Mouse (Mus musculus) lung, embryonic 14.5 days (tissue): ENCODE data around the gene Dapp1. TPM values are rescaled to one million over a fixed set of nuclear protein-coding genes. Genes with fewer than 3 reads are reported as not detected.

Experiments
- ATAC-seq: fragments of 200-750 bp; cut with Nextera tagmentation; 2 replicates; pipeline ENCODE4 v1.8.0; 2017; ENCODE audit warnings: mild to moderate bottlenecking, moderate TSS enrichment, moderate library complexity; ENCODE audit not compliant: insufficient read depth
- DNase-seq: peaks from one replicate; pipeline ENCODE4 v3.0.0-alpha.2; 2015
- H3K27ac ChIP-seq: fragments of 300-500 bp; sonication (generic); 2 replicates; pipeline ENCODE4 v1.5.1; 2014; ENCODE audit warnings: low read depth, mild to moderate bottlenecking, moderate library complexity
- H3K27me3 ChIP-seq: fragments of 300-500 bp; sonication (generic); 2 replicates; pipeline ENCODE4 v1.6.1; 2014; ENCODE audit warnings: low read length, control low read depth; ENCODE audit not compliant: insufficient read depth
- H3K36me3 ChIP-seq: fragments of 300-500 bp; sonication (generic); 2 replicates; pipeline ENCODE4 v1.6.1; 2014; ENCODE audit warnings: control low read depth; ENCODE audit not compliant: insufficient read depth
- H3K4me1 ChIP-seq: fragments of 300-500 bp; sonication (generic); 2 replicates; pipeline ENCODE4 v1.6.1; 2014; ENCODE audit warnings: antibody characterized with exemption, control low read depth; ENCODE audit not compliant: insufficient read depth
- H3K4me2 ChIP-seq: fragments of 300-500 bp; sonication (generic); 2 replicates; pipeline ENCODE4 v1.6.1; 2014; ENCODE audit warnings: mild to moderate bottlenecking
- H3K4me3 ChIP-seq: fragments of 300-500 bp; sonication (generic); 2 replicates; pipeline ENCODE4 v1.5.1; 2014; ENCODE audit warnings: low read depth, low read length
- H3K9ac ChIP-seq: fragments of 300-500 bp; sonication (generic); 2 replicates; pipeline ENCODE4 v1.6.1; 2014
- H3K9me3 ChIP-seq: fragments of 300-500 bp; sonication (generic); 2 replicates; pipeline ENCODE4 v1.6.1; 2016; ENCODE audit warnings: low read depth, low read length, control low read depth
- CTCF ChIP-seq: IDR thresholded peaks from 2 replicates; pipeline ENCODE4 v1.5.1; 2016; ENCODE audit warnings: antibody characterized with exemption, low read depth
- WGBS: fragments of 180-500 bp; shearing (Covaris S2); extraction: QIAGEN DNeasy Blood & Tissue Kit; methylation state at CpG from one replicate; pipeline ENCODE4 v1.1.7; 2014; 5-methylcytosine and 5-hydroxymethylcytosine counted together
- polyA plus RNA-seq: library from polyadenylated mRNA; unstranded; fragments of >200 nt; fragmentation: Nextera tagmentation; extraction: Ambion mirVana; gene quantifications from 2 replicates; pipeline ENCODE4 v1.2.1, GENCODE M21; 2014

Gene Dapp1
- polyA plus RNA-seq, 1 experiment from 2014 or later, result 8.0 TPM

DNA sequence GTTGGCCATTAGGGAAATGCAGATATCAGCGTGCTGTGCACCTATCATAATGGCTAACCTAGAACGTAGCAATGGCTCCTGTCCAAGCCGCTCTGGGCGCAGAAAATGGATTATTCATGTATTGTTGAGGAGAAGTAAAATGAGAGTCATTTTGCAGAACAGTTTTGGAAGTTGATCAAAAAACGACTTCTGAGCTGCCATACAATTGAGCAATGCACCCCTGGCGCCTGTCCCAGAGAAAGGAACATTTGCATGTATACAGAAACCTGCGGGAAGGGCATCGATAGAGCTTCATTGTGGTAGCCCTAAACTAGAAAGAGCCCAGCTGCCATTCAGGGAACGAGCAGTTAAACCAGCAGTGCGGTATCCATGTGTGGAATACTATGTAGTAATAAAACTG lies 81.2 kb downstream of the Dapp1 start:
- no peak overlapping the region for H3K4me3 ChIP-seq
- no peaks in the 10 kb centered on the region for H3K27me3 ChIP-seq
- 64% methylated on average over 10 of the region's 10 CpGs for WGBS
- DNase-seq (peak; percentile 71), ATAC-seq (no peak)
- H3K4me1 ChIP-seq, result no peaks in the 10 kb centered on the region
- H3K36me3 ChIP-seq, result peaks cover 30% of the 10 kb centered on the region
- H3K9me3 ChIP-seq, result no peaks in the 10 kb centered on the region
- no peak overlapping the region for H3K27ac ChIP-seq
- no peak overlapping the region for H3K4me2 ChIP-seq
- TF ChIP-seq CTCF, result no peak
- no peak overlapping the region for H3K9ac ChIP-seq

DNA sequence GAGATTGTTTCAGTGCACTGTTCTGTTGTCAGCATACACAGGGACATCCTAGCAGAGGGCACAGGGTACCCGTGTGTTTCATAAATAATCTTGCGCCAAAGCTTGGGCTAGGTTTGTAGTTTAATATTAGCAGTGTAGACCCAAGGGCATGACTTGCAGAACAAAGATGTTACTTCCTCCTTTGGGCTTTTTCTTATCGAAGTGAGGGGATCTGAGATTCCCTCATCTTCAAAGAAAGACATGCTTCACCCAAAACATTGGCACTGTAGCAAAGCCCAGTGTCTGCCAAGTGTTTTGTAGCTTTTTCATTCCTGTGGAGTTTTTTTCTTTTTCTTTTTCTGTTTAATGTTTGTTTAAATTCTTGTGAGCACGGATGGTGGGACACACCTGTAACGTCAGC lies 83.7 kb downstream of the Dapp1 start:
- H3K27ac ChIP-seq, result no peak overlapping the region
- H3K27me3 ChIP-seq, result no peaks in the 10 kb centered on the region
- DNase-seq (no peak), ATAC-seq (no peak)
- H3K4me1 ChIP-seq, result no peaks in the 10 kb centered on the region
- no peak for TF ChIP-seq CTCF
- H3K36me3 ChIP-seq, result peaks cover 38% of the 10 kb centered on the region
- no peak overlapping the region for H3K9ac ChIP-seq
- 85% methylated on average over 5 of the region's 5 CpGs for WGBS
- no peak overlapping the region for H3K4me2 ChIP-seq
- no peak overlapping the region for H3K4me3 ChIP-seq
- H3K9me3 ChIP-seq, result no peaks in the 10 kb centered on the region

DNA sequence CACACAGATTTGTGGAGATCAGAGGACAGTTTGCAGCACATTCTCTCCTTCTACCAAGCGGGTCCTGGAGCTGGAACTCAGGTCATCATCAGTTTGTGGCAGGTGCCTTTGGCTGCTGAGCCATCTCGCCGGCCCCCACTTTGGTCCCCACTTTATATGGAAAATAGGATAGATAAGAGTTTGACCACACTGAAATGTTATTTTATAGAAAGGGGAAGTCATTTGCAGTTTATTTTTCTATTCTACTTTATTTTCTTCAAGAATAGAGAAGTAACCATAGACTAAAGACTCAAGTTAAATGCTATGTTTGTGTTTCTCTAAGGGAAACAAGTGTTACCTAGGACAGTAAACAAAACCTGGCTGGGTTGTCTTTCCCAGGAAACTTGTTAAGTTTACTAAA lies 84.5 kb downstream of the Dapp1 start:
- no peaks in the 10 kb centered on the region for H3K27me3 ChIP-seq
- H3K4me1 ChIP-seq, result no peaks in the 10 kb centered on the region
- no peak overlapping the region for H3K4me3 ChIP-seq
- no peak overlapping the region for H3K9ac ChIP-seq
- no peak overlapping the region for H3K27ac ChIP-seq
- WGBS, result 91% methylated on average over 3 of the region's 3 CpGs
- H3K36me3 ChIP-seq, result peaks cover 32% of the 10 kb centered on the region
- ATAC-seq, result no peak
- no peaks in the 10 kb centered on the region for H3K9me3 ChIP-seq
- TF ChIP-seq CTCF, result no peak
- H3K4me2 ChIP-seq, result no peak overlapping the region
- no peak for DNase-seq

DNA sequence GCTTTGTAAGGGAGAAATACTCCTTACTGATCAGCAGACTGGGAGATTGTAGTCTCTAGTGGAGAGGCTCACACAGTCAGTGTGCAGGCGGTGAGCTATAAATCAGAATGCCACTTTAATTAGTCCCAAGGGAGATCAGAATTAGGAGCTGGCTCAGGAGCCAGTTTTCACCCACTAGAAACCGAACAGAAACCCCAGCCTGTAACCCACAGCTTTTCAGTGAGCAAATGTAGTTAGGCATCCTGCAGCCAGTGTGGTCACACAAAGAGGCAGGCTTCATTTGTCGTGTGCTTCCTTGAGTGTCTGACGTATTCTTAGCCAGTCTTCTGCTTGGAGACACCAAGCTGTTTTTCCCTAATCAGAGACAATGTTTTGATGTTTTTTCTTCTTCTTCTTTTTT lies 85.0 kb downstream of the Dapp1 start:
- ATAC-seq, result no peak
- 82% methylated on average over 4 of the region's 4 CpGs for WGBS
- no peak for TF ChIP-seq CTCF

DNA sequence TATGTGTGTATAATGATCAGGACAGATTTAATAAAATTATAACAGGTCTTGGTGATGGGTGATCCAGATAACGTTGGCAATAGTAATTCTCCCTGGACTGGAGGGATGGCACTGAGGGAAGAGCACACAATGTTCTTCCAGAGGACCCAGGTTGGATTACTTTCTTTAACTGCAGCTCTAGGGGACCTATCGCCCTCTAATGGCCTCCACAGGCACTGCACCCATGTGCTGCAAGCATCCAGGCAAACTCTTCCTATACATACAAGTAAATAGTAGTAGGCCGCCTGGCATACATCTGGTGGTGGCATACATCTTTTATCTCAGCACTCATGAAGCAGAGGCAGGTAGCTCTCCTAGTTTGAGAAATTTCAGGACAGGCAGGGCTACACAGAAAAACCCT lies 86.1 kb downstream of the Dapp1 start:
- no peak overlapping the region for H3K27ac ChIP-seq
- H3K9ac ChIP-seq, result no peak overlapping the region
- H3K4me3 ChIP-seq, result no peak overlapping the region
- H3K27me3 ChIP-seq, result no peaks in the 10 kb centered on the region
- no peak for ATAC-seq
- DNase-seq, result peak; percentile 36
- no peaks in the 10 kb centered on the region for H3K9me3 ChIP-seq
- H3K36me3 ChIP-seq, result peaks cover 32% of the 10 kb centered on the region
- TF ChIP-seq CTCF, result peak; percentile 57
- WGBS, result 93% methylated on average over 3 of the region's 3 CpGs
- H3K4me1 ChIP-seq, result no peaks in the 10 kb centered on the region
- H3K4me2 ChIP-seq, result no peak overlapping the region

More for the DNA sequence above, 85.0 kb downstream of the Dapp1 start:
- no peak overlapping the region for H3K9ac ChIP-seq
- no peak overlapping the region for H3K4me2 ChIP-seq
- H3K9me3 ChIP-seq, result no peaks in the 10 kb centered on the region
- no peaks in the 10 kb centered on the region for H3K4me1 ChIP-seq
- H3K27me3 ChIP-seq, result no peaks in the 10 kb centered on the region
- no peak for DNase-seq
- peaks cover 32% of the 10 kb centered on the region for H3K36me3 ChIP-seq
- no peak overlapping the region for H3K4me3 ChIP-seq
- no peak overlapping the region for H3K27ac ChIP-seq

DNA sequence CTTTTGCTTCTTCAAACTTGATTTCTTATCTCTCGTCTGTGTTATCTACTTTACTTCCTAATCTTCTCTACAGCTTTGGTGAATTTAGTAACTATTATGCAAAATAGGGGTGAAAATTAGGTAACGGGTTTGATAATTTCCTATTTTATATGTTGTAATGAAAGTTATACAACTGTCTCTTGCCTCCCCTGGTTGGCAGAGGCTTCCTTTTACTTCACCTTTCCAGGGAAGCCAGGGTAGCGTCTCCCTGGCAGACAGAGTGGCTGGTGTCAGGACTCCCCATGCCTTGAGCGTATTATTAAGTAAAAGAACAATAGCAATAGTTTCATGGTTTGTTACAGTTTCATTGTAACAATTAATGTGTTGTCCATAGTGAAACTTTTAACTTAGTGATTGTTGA lies 87.6 kb downstream of the Dapp1 start:
- ATAC-seq (no peak), DNase-seq (no peak)
- WGBS, result 90% methylated on average over 4 of the region's 4 CpGs
- Histone ChIP-seq H3K27ac (no peak overlapping the region), H3K9ac (no peak overlapping the region), H3K4me2 (no peak overlapping the region), H3K4me1 (no peaks in the 10 kb centered on the region), H3K4me3 (no peak overlapping the region), H3K27me3 (no peaks in the 10 kb centered on the region), H3K9me3 (no peaks in the 10 kb centered on the region), H3K36me3 (peaks cover 36% of the 10 kb centered on the region)
- TF ChIP-seq CTCF, result no peak

DNA sequence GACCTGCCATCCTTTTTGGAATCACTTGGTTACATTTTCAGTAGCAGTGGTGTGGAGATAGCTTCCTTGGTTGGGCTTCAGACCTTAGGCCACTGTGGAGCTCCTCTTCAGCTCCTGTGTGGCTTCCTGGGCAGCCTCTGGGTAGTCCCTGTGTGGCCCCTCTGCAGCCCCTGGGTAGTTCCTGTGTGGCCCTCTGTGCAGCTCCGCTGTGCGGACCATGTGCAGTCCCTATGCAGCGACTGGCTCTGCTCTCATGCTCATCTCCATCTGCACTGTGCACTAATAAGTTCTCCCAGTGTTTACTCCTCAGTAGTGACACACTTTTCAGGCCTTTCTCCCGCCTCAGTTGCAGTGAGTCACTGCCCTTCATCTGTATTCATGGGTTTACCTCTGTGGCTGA lies 89.2 kb downstream of the Dapp1 start:
- peaks cover 34% of the 10 kb centered on the region for H3K36me3 ChIP-seq
- no peaks in the 10 kb centered on the region for H3K27me3 ChIP-seq
- no peak for DNase-seq
- H3K9me3 ChIP-seq, result no peaks in the 10 kb centered on the region
- ATAC-seq, result no peak
- WGBS, result 89% methylated on average over 4 of the region's 4 CpGs
- H3K4me1 ChIP-seq, result no peaks in the 10 kb centered on the region
- H3K4me2 ChIP-seq, result no peak overlapping the region
- H3K4me3 ChIP-seq, result no peak overlapping the region
- H3K27ac ChIP-seq, result no peak overlapping the region
- H3K9ac ChIP-seq, result no peak overlapping the region
- no peak for TF ChIP-seq CTCF

DNA sequence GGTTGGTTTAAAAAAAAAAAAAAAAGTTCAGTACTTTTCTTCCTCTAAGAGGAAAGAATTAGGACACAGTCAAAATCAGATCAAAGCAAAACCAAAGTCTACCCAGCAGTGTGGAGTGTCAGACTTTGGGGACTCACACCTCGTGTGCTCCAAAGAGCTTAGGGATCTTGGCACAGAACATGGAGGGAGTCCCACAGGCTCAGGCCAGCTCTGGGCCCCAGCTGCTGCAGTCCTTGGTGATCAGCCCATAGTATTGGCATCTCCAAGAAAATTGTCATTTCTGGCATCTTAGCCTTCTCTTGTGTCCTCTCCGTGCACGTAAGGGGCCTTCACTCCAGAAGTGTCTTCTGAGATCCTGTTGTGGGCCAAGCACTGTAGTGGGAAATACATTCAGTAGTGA lies 90.3 kb downstream of the Dapp1 start:
- Histone ChIP-seq H3K9ac (no peak overlapping the region), H3K27me3 (no peaks in the 10 kb centered on the region), H3K9me3 (no peaks in the 10 kb centered on the region), H3K27ac (no peak overlapping the region), H3K4me2 (no peak overlapping the region), H3K4me3 (no peak overlapping the region), H3K4me1 (no peaks in the 10 kb centered on the region), H3K36me3 (peaks cover 32% of the 10 kb centered on the region)
- ATAC-seq (no peak; the same call in 1 of the 2 replicates), DNase-seq (peak; percentile 7)
- 60% methylated on average over 3 of the region's 3 CpGs for WGBS
- TF ChIP-seq CTCF, result no peak
